Mouse (Mus musculus): ENCODE data around the gene Met.

DNA sequence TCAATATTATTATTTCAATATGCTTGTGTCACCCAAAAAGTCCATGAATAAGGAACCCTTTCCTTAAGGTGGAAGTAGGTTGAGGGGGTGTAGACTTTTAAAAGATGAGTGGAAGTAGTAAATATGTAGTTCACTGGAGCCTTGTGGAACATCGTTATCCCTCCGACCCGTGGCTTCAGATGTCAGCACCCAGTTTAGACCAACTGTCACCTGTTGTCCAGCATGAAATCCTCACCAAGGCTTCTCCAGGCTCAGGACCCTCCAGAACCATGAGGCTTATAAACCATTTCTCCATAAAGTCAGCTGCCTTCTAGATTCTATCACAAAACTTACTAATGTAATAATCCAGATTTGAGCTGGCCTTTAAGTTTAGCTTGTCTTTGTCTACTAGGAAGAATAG lies 9.5 kb downstream of the Met start:
- TF ChIP-seq CHD2 (IDR thresholded peaks at IDR 0.05; ENCODE audit: low read depth, low read length), result no peak
- TF ChIP-seq ZNF384 (IDR thresholded peaks at IDR 0.05; ENCODE audit: low read depth, low read length), result no peak
- no peak for TF ChIP-seq MAFK (IDR thresholded peaks at IDR 0.05; ENCODE audit: insufficient read depth, low read depth, low read length)
- TF ChIP-seq ZC3H11A (IDR thresholded peaks at IDR 0.05; ENCODE audit: borderline replicate concordance, low read depth, low read length), result no peak
- TF ChIP-seq HCFC1 (IDR thresholded peaks at IDR 0.05; ENCODE audit: borderline replicate concordance, insufficient read depth, low read length), result no peak

All from ES-E14 (cell line).